Mouse (Mus musculus): ENCODE measurements around the gene Fut7. TPM values are rescaled to one million over a fixed set of nuclear protein-coding genes. Genes with fewer than 3 reads are reported as not detected.
A peak's percentile ranks its signal among the peaks of the same experiment; 100 is the strongest.

Gene Fut7
- polyA plus RNA-seq, 1 experiment from 2014 or later: not detected

DNA sequence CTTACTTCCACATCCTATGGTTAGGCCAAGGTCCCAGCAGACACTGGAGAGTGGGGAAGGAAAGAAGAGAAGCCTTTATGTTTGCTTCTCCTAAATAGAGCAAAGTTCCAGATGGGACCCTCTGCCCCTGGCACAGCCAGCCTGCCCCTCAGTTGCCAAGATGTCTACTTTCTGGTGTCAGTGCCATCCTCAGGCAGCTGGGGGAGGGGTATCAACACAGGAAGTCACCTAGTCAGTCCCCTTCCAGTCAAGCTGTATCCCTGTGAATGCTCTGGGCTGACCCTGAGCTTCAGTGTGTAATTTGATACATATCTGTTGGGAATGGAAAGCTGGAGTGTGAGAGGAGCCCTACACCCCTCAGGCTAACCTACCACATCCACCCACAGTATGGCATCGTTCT lies 26.1 kb upstream of the Fut7 start:
- H3K9ac ChIP-seq (ENCODE audit: low read depth, low read length): no peak overlapping the region

DNA sequence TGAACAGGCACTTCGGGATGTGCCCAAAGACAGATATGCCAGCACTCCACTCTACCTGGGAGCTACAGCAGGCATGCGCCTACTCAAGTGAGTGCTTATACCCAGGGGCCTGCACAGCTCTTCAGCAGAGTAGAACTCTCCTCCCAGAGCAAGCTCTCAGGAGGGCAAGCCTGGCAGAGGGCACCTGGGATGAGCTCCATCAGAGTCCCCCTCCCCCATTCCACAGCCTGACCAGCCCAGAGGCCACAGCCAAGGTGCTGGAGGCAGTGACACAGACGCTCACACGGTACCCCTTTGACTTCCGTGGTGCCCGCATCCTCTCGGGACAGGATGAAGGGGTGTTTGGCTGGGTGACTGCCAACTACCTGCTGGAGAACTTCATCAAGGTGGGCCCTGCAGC lies 25.0 kb upstream of the Fut7 start:
- ATAC-seq (replicated peaks; ENCODE audit: low FRiP score) (no peak), DNase-seq (ENCODE audit: low spot score) (no peak)
- 84% methylated on average over 7 of the region's 7 CpGs for WGBS

More for the DNA sequence above, 26.1 kb upstream of the Fut7 start:
- H3K36me3 ChIP-seq (ENCODE audit: control insufficient read depth, insufficient read depth, low read length): no peaks in the 10 kb centered on the region
- H3K27me3 ChIP-seq (replicated peaks; ENCODE audit: control insufficient read depth, insufficient read depth, low read length): peaks cover 78% of the 10 kb centered on the region
- DNase-seq (ENCODE audit: low spot score): no peak
- no peak overlapping the region for H3K27ac ChIP-seq (ENCODE audit: low read depth, low read length)
- no peak overlapping the region for H3K4me3 ChIP-seq (ENCODE audit: low read depth, low read length)
- no peak overlapping the region for H3K4me2 ChIP-seq
- WGBS: 41% methylated on average over 1 of the region's 1 CpGs
- H3K9me3 ChIP-seq (ENCODE audit: control insufficient read depth, low read length): no peaks in the 10 kb centered on the region
- ATAC-seq (replicated peaks; ENCODE audit: low FRiP score): no peak
- peaks cover 5% of the 10 kb centered on the region for H3K4me1 ChIP-seq (replicated peaks; ENCODE audit: control insufficient read depth, insufficient read depth, low read length)

DNA sequence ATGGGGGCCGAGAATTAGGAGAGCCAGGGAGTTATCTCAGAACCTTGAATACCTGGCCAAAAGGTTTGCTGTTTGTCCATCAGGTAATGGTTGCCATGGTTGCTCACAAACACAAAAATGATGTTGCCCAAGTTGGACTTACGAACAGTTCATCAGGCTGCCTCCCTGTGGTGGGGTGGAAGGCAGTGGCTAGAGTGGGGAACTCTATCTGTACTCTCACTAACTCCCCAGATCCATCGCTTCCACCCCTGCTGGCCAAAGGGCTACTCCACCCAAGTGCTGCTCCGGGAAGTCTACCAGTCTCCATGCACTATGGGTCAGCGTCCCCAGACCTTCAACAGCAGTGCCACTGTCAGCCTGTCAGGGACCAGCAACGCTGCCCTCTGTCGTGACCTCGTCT lies 24.0 kb upstream of the Fut7 start, which contains the start of gene Npdc1:
Gene Npdc1, plus strand, starts transcription at position 301 of the 400 bp plus-strand sequence.
- Histone ChIP-seq H3K4me2 (no peak within 1 kb of the TSS), H3K9me3 (ENCODE audit: control insufficient read depth, low read length) (no peaks in the 10 kb centered on the region), H3K27me3 (replicated peaks; ENCODE audit: control insufficient read depth, insufficient read depth, low read length) (peaks cover 93% of the 10 kb centered on the region), H3K4me3 (ENCODE audit: low read depth, low read length) (no peak within 1 kb of the TSS), H3K9ac (ENCODE audit: low read depth, low read length) (no peak within 1 kb of the TSS), H3K4me1 (replicated peaks; ENCODE audit: control insufficient read depth, insufficient read depth, low read length) (peaks cover 5% of the 10 kb centered on the region), H3K36me3 (ENCODE audit: control insufficient read depth, insufficient read depth, low read length) (no peaks in the 10 kb centered on the region), H3K27ac (ENCODE audit: low read depth, low read length) (no peak within 1 kb of the TSS)
- DNase-seq (ENCODE audit: low spot score) (no peak), ATAC-seq (replicated peaks; ENCODE audit: low FRiP score) (no peak)
- 59% methylated on average over 8 of the region's 8 CpGs for WGBS

More for the DNA sequence above, 25.0 kb upstream of the Fut7 start:
- Histone ChIP-seq H3K27me3 (replicated peaks; ENCODE audit: control insufficient read depth, insufficient read depth, low read length) (peaks cover 85% of the 10 kb centered on the region), H3K4me1 (replicated peaks; ENCODE audit: control insufficient read depth, insufficient read depth, low read length) (peaks cover 5% of the 10 kb centered on the region), H3K4me2 (no peak overlapping the region), H3K36me3 (ENCODE audit: control insufficient read depth, insufficient read depth, low read length) (no peaks in the 10 kb centered on the region), H3K9me3 (ENCODE audit: control insufficient read depth, low read length) (no peaks in the 10 kb centered on the region), H3K4me3 (ENCODE audit: low read depth, low read length) (no peak overlapping the region), H3K27ac (ENCODE audit: low read depth, low read length) (no peak overlapping the region), H3K9ac (ENCODE audit: low read depth, low read length) (no peak overlapping the region)

DNA sequence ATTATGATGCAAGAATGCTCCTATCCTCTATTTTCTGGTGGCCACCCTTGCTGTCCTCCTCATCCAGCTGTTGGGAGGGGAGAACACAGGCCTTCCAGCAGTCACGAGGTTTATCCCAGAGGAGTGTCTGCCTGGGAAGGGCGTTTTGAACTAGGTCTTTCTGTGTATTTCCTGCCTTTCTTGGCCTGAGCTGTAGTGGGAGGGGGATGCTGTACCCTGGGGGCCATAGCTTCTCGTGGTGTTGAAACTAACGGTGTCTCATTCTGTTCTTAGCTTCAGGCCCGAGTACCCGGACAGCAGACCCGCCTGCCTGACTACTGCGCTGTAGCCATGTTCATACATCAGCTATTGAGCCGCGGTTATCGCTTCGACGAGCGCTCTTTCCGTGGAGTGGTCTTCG lies 22.8 kb upstream of the Fut7 start:
- ATAC-seq (replicated peaks; ENCODE audit: low FRiP score) (no peak), DNase-seq (ENCODE audit: low spot score) (no peak)
- Histone ChIP-seq H3K27me3 (replicated peaks; ENCODE audit: control insufficient read depth, insufficient read depth, low read length) (peaks cover 90% of the 10 kb centered on the region), H3K4me2 (peak overlapping the region; percentile 25; the same call in 1 of the 2 replicates), H3K9ac (ENCODE audit: low read depth, low read length) (no peak overlapping the region), H3K9me3 (ENCODE audit: control insufficient read depth, low read length) (no peaks in the 10 kb centered on the region), H3K36me3 (ENCODE audit: control insufficient read depth, insufficient read depth, low read length) (no peaks in the 10 kb centered on the region), H3K4me3 (ENCODE audit: low read depth, low read length) (no peak overlapping the region), H3K4me1 (replicated peaks; ENCODE audit: control insufficient read depth, insufficient read depth, low read length) (peaks cover 5% of the 10 kb centered on the region), H3K27ac (ENCODE audit: low read depth, low read length) (no peak overlapping the region)
- 21% methylated on average over 16 of the region's 16 CpGs for WGBS

DNA sequence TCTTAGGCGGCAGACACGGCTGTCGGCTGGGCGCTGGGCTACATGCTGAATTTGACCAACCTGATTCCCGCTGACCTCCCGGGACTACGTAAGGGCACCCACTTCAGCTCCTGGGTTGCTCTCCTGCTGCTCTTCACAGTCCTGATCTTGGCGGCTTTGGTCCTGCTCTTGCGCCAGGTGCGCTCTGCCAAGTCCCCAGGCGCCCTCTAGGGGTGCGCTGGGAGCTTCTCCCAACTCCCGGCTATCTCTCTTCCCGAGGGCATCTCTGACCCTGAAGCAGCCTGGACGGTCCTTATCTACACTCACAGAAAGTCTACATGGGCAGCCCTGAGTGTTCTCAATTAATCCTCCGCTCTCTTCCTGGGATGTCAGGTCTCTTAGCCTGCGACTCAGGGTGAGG lies 22.3 kb upstream of the Fut7 start:
- Histone ChIP-seq H3K4me1 (replicated peaks; ENCODE audit: control insufficient read depth, insufficient read depth, low read length) (peaks cover 2% of the 10 kb centered on the region), H3K4me3 (ENCODE audit: low read depth, low read length) (no peak overlapping the region), H3K4me2 (peak overlapping the region; percentile 25; the same call in 1 of the 2 replicates), H3K9ac (ENCODE audit: low read depth, low read length) (no peak overlapping the region), H3K27ac (ENCODE audit: low read depth, low read length) (no peak overlapping the region), H3K36me3 (ENCODE audit: control insufficient read depth, insufficient read depth, low read length) (no peaks in the 10 kb centered on the region), H3K27me3 (replicated peaks; ENCODE audit: control insufficient read depth, insufficient read depth, low read length) (peaks cover 90% of the 10 kb centered on the region), H3K9me3 (ENCODE audit: control insufficient read depth, low read length) (no peaks in the 10 kb centered on the region)
- 0 out of 2 replicates have a peak, but pooled peaks have one; percentile 29 for ATAC-seq (replicated peaks; ENCODE audit: low FRiP score)
- WGBS: 4% methylated on average over 17 of the region's 17 CpGs
- no peak for DNase-seq (ENCODE audit: low spot score)

DNA sequence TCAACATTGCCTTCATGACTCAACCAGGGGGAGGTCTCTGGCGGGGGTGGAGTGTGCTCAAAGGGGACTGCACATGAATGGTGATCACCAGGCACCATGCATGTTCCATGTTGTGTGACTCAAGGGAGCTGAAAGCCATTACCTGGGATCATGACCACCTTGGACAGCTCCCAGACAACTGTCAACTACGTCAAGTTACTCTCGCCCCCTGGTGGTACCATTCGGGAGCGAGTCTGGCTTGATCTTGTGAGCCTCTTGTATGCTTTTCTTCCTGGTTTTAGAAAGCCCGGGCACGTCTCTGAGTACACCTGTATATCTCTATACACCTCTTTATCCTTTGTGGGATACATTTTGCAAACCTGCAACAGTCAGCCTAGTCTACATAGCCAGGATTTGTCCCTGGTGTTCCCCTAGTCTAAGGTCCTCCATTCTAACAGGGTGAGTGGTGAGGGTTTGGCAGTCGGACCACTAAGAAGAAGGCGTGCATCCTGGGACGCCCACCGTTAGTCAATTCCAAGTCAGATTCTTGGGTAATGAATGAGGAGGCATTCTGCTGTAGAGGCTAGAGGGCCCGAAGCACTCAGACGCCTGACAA lies 20.6 kb upstream of the Fut7 start:
- DNase-seq (ENCODE audit: low spot score): peak; percentile 80
- ATAC-seq (replicated peaks; ENCODE audit: low FRiP score): no peak; the same call in 1 of the 2 replicates
- H3K4me2 ChIP-seq: peak overlapping the region; percentile 66
- H3K36me3 ChIP-seq (ENCODE audit: control insufficient read depth, insufficient read depth, low read length): no peaks in the 10 kb centered on the region
- WGBS: 3% methylated on average over 13 of the region's 13 CpGs
- no peaks in the 10 kb centered on the region for H3K4me1 ChIP-seq (replicated peaks; ENCODE audit: control insufficient read depth, insufficient read depth, low read length)
- no peak overlapping the region for H3K27ac ChIP-seq (ENCODE audit: low read depth, low read length)
- no peaks in the 10 kb centered on the region for H3K9me3 ChIP-seq (ENCODE audit: control insufficient read depth, low read length)
- no peak overlapping the region for H3K9ac ChIP-seq (ENCODE audit: low read depth, low read length)
- H3K4me3 ChIP-seq (ENCODE audit: low read depth, low read length): peak overlapping the region; percentile 53
- H3K27me3 ChIP-seq (replicated peaks; ENCODE audit: control insufficient read depth, insufficient read depth, low read length): peaks cover 78% of the 10 kb centered on the region

DNA sequence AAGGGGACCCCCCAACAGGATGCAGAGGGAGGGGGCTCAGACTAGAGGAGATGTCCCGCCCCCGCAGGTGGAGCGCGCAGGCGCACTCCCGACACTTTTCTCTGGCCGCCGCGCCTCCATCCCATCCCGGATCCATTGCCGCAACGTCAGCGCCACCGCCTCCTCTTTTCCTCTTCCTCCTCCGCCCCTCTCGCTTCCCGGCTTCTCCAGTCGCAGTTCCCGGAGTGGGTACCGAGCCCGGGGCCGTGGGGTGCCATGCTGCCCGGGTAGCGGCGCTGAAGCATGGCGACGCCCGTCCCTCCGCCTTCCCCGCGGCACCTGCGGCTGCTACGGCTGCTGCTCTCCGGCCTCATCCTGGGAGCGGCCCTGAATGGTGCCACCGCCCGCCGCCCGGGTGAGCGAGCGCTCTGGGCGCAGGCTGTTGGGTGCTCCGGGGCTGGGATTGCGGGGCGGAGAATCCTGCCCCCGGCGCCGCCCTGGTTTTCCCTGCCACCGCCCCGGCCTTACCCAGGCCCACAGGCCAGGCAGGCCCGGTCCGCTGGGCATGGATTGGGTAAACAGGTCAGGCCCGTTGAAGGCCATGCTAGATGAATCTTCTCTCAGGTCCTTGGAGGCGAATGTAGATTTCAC lies 20.0 kb upstream of the Fut7 start:
- Histone ChIP-seq H3K36me3 (ENCODE audit: control insufficient read depth, insufficient read depth, low read length) (no peaks in the 10 kb centered on the region), H3K27me3 (replicated peaks; ENCODE audit: control insufficient read depth, insufficient read depth, low read length) (peaks cover 72% of the 10 kb centered on the region), H3K27ac (ENCODE audit: low read depth, low read length) (no peak overlapping the region), H3K4me2 (peak overlapping the region; percentile 66), H3K9ac (ENCODE audit: low read depth, low read length) (peak overlapping the region; percentile 26; the same call in 1 of the 2 replicates), H3K4me3 (ENCODE audit: low read depth, low read length) (peak overlapping the region; percentile 53), H3K4me1 (replicated peaks; ENCODE audit: control insufficient read depth, insufficient read depth, low read length) (no peaks in the 10 kb centered on the region), H3K9me3 (ENCODE audit: control insufficient read depth, low read length) (no peaks in the 10 kb centered on the region)
- DNase-seq (ENCODE audit: low spot score) (no peak), ATAC-seq (replicated peaks; ENCODE audit: low FRiP score) (no peak)
- WGBS: 2% methylated on average over 54 of the region's 54 CpGs

DNA sequence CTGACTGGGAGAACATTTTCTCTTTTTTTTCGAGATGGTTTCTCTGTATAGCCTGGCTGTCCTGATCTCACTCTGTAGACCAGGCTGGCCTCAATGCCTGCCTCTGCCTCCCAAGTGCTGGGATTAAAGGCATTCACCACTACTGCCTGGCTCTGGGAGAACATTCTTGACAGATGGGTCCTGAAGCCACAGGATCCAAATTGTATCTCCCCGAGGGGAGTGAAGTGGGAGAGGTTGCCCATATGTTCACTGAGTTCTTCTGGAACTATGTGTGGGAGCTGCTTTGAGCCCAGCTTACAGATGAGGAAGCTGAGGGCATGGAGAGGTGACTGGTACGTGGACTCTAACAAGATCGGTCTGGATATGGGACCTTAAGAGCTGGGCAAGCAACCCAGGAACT lies 19.1 kb upstream of the Fut7 start:
- H3K9me3 ChIP-seq (ENCODE audit: control insufficient read depth, low read length): no peaks in the 10 kb centered on the region
- no peak for ATAC-seq (replicated peaks; ENCODE audit: low FRiP score)
- H3K4me1 ChIP-seq (replicated peaks; ENCODE audit: control insufficient read depth, insufficient read depth, low read length): no peaks in the 10 kb centered on the region
- no peak overlapping the region for H3K27ac ChIP-seq (ENCODE audit: low read depth, low read length)
- H3K4me3 ChIP-seq (ENCODE audit: low read depth, low read length): no peak overlapping the region
- 81% methylated on average over 4 of the region's 4 CpGs for WGBS
- DNase-seq (ENCODE audit: low spot score): no peak
- H3K27me3 ChIP-seq (replicated peaks; ENCODE audit: control insufficient read depth, insufficient read depth, low read length): peaks cover 64% of the 10 kb centered on the region
- H3K36me3 ChIP-seq (ENCODE audit: control insufficient read depth, insufficient read depth, low read length): no peaks in the 10 kb centered on the region
- no peak overlapping the region for H3K4me2 ChIP-seq
- H3K9ac ChIP-seq (ENCODE audit: low read depth, low read length): no peak overlapping the region

DNA sequence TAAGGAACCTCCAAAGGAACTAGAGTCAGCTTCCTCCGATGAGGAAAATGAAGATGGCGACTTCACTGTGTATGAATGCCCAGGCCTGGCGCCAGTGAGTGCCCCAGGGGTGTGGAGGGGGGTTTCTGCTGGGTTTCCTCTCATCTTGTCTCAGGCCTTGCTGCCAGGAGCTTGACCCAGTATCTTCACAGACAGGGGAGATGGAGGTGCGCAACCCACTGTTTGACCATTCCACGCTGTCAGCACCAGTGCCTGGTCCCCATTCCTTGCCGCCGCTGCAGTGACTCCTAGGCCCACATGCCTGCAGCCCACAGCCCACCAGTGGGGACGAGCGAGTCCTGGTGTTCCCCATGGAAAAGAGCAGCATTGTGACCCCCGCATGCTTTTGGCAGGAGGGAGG lies 14.2 kb upstream of the Fut7 start:
- Histone ChIP-seq H3K9ac (ENCODE audit: low read depth, low read length) (no peak overlapping the region), H3K9me3 (ENCODE audit: control insufficient read depth, low read length) (no peaks in the 10 kb centered on the region), H3K36me3 (ENCODE audit: control insufficient read depth, insufficient read depth, low read length) (no peaks in the 10 kb centered on the region), H3K4me1 (replicated peaks; ENCODE audit: control insufficient read depth, insufficient read depth, low read length) (no peaks in the 10 kb centered on the region), H3K4me3 (ENCODE audit: low read depth, low read length) (no peak overlapping the region), H3K4me2 (no peak overlapping the region), H3K27me3 (replicated peaks; ENCODE audit: control insufficient read depth, insufficient read depth, low read length) (peaks cover 27% of the 10 kb centered on the region), H3K27ac (ENCODE audit: low read depth, low read length) (no peak overlapping the region)
- DNase-seq (ENCODE audit: low spot score) (no peak), ATAC-seq (replicated peaks; ENCODE audit: low FRiP score) (no peak)
- 70% methylated on average over 10 of the region's 10 CpGs for WGBS

All from liver, embryonic 11.5 days (tissue).